Mouse (Mus musculus) midbrain, embryonic 15.5 days (tissue): ENCODE measurements at regions not wholly inside any gene's neighbourhood (a gene's known extent, or its start where the extent isn't known, plus 50 kb on each side); places are given as distances from the start of the nearest gene placed in this dataset.
"Not testable (repeated sequence)": the region's sequence is repeated elsewhere in the genome, so short reads cannot be mapped to it uniquely, and the experiment has no call there.

Experiments
- ATAC-seq: fragments of 200-750 bp; cut with Nextera tagmentation; replicated peaks from 2 replicates; pipeline ENCODE4 v1.8.0; 2017; ENCODE audit warnings: moderate TSS enrichment
- H3K27ac ChIP-seq: fragments of 300-500 bp; sonication (generic); 2 replicates; pipeline ENCODE4 v1.5.1; 2015; ENCODE audit warnings: mild to moderate bottlenecking, inconsistent platforms
- H3K27me3 ChIP-seq: fragments of 300-500 bp; sonication (generic); replicated peaks from 2 replicates; pipeline ENCODE4 v1.6.1; 2015; ENCODE audit warnings: inconsistent platforms
- H3K36me3 ChIP-seq: fragments of 300-500 bp; sonication (generic); replicated peaks from 2 replicates; pipeline ENCODE4 v1.6.1; 2015; ENCODE audit warnings: inconsistent platforms
- H3K4me1 ChIP-seq: fragments of 300-500 bp; sonication (generic); 2 replicates; pipeline ENCODE4 v1.6.1; 2015; ENCODE audit warnings: inconsistent platforms
- H3K4me2 ChIP-seq: fragments of 300-500 bp; sonication (generic); 2 replicates; pipeline ENCODE4 v1.6.1; 2015; ENCODE audit warnings: inconsistent platforms, mild to moderate bottlenecking, moderate library complexity
- H3K4me3 ChIP-seq: fragments of 300-500 bp; sonication (generic); 2 replicates; pipeline ENCODE4 v1.5.1; 2015; ENCODE audit warnings: mild to moderate bottlenecking, inconsistent platforms
- H3K9ac ChIP-seq: fragments of 300-500 bp; sonication (generic); 2 replicates; pipeline ENCODE4 v1.6.1; 2015; ENCODE audit warnings: mild to moderate bottlenecking, inconsistent platforms
- H3K9me3 ChIP-seq: fragments of 300-500 bp; sonication (generic); 2 replicates; pipeline ENCODE4 v1.6.1; 2016; ENCODE audit warnings: inconsistent platforms
- WGBS: fragments of 180-500 bp; shearing (Covaris S2); methylation state at CpG from one replicate; pipeline ENCODE4 v1.1.7; 2015; ENCODE audit warnings: mixed read lengths; 5-methylcytosine and 5-hydroxymethylcytosine counted together

- no peaks in the 10 kb centered on the region for H3K27me3 ChIP-seq
- H3K4me3 ChIP-seq, result no peak overlapping the region
- H3K36me3 ChIP-seq, result no peaks in the 10 kb centered on the region
- no peak overlapping the region for H3K27ac ChIP-seq
- 39% methylated on average over 3 of the region's 3 CpGs for WGBS
- no peak overlapping the region for H3K9ac ChIP-seq
- no peaks in the 10 kb centered on the region for H3K4me1 ChIP-seq
- no peak overlapping the region for H3K4me2 ChIP-seq
- no peak for ATAC-seq
- H3K9me3 ChIP-seq, result no peaks in the 10 kb centered on the region
Measured at GRCm38 (mm10) chr11:22420003-22420723, 78.1 kb upstream of the Ehbp1 start.

- no peak overlapping the region for H3K27ac ChIP-seq
Measured at GRCm38 (mm10) chr11:22421762-22422161, 79.7 kb upstream of the Ehbp1 start.

DNA sequence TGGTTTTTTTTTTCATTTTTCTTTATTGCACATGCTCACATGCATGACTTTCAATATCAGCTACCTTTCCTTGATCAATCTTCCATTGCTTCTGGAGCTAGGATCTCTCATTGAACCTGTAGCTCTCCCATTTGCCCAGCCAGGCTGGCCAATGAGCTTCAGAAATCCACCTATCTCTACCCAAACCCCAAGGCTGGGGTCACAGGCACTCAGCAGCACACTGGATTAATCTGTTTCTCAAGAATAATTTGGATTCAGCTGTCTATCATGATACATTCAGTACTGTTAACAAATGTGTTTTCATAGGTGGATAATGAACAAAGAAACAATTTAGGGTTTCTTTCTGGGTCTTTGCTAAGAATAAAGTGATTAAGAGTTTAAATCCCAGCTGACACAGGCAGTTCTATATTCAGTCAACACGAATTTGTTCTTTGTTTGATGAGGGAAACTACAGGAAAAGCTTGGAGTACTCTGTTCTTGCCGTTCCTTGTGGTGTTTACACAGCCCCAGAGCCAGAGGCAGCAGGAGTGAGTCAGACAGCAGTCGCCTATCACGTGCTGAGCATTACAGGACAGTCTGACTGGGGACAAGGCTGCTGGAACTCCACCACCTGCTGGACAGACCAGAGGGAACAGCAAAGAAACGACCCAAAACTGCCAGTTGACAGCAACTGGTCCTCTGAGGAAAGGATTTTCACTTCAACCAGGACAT is 74.6 kb upstream of the Tmem17 start:
- H3K27me3 ChIP-seq, result no peaks in the 10 kb centered on the region
- WGBS, result 6% methylated on average over 5 of the region's 5 CpGs

More at GRCm38 (mm10) chr11:22421762-22422161, 79.7 kb upstream of the Ehbp1 start:
- no peak; the same call in 1 of the 2 replicates for ATAC-seq
- no peak overlapping the region for H3K4me2 ChIP-seq
- no peak overlapping the region for H3K4me3 ChIP-seq
- WGBS, result 85% methylated on average over 3 of the region's 3 CpGs
- no peak overlapping the region for H3K9ac ChIP-seq
- no peaks in the 10 kb centered on the region for H3K36me3 ChIP-seq
- H3K4me1 ChIP-seq, result no peaks in the 10 kb centered on the region
- H3K9me3 ChIP-seq, result no peaks in the 10 kb centered on the region
- no peaks in the 10 kb centered on the region for H3K27me3 ChIP-seq

DNA sequence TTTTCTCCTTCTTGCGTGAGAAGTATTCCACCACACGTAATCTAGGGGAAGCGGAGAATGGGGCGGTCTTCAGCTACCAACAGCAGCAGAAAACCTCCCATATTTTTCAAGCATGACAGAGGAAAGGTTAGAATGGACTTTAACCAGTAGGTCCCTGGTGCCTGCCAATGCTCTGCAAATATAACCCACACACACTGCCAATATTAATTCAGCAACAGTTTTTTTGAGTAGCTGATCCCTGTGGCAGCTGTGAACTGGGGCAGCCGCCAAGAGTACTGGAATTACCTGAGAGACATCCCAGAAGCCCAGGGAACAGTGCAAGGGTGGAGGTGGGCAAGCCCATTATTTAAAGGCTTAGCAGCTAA is 74.1 kb upstream of the Tmem17 start:
- Histone ChIP-seq H3K9ac (no peak overlapping the region), H3K36me3 (no peaks in the 10 kb centered on the region), H3K27ac (no peak overlapping the region), H3K9me3 (no peaks in the 10 kb centered on the region), H3K4me2 (no peak overlapping the region), H3K27me3 (no peaks in the 10 kb centered on the region), H3K4me1 (no peaks in the 10 kb centered on the region), H3K4me3 (no peak overlapping the region)
- ATAC-seq, result 0 out of 2 replicates have a peak, but pooled peaks have one; percentile 37
- WGBS, result 77% methylated on average over 5 of the region's 5 CpGs

More for the DNA sequence above, 74.6 kb upstream of the Tmem17 start:
- Histone ChIP-seq H3K9me3 (no peaks in the 10 kb centered on the region), H3K4me2 (no peak overlapping the region), H3K27ac (no peak overlapping the region), H3K4me1 (no peaks in the 10 kb centered on the region), H3K4me3 (no peak overlapping the region), H3K9ac (no peak overlapping the region), H3K36me3 (no peaks in the 10 kb centered on the region)
- ATAC-seq, result peak; percentile 91

GRCm38 (mm10) chr11:22438441-22439066 is 73.3 kb upstream of the Tmem17 start:
- no peak overlapping the region for H3K27ac ChIP-seq
- 89% methylated on average over 2 of the region's 2 CpGs for WGBS
- no peaks in the 10 kb centered on the region for H3K9me3 ChIP-seq
- no peak overlapping the region for H3K9ac ChIP-seq
- H3K36me3 ChIP-seq, result no peaks in the 10 kb centered on the region
- ATAC-seq, result no peak
- H3K4me2 ChIP-seq, result no peak overlapping the region
- H3K4me1 ChIP-seq, result no peaks in the 10 kb centered on the region
- no peak overlapping the region for H3K4me3 ChIP-seq
- no peaks in the 10 kb centered on the region for H3K27me3 ChIP-seq

DNA sequence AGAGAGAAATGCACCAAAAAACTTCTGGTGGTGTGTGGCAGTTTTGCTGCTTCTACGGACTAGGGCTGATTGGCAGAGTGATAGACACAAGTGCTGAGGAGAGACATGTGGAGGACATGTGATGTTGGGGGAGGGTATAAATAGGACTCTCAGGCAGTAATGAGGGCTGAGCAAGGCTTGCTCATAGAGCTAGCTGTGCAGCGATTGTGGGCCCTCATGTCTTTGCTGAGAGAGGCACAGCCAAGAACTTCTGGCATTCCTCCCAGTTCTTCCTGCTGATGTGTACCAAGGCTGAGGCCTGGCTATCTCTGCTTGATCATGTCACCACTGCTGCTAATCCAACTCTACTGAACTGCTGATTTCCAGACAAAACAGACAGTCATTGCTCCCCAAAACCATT is 71.4 kb upstream of the Tmem17 start:
- Histone ChIP-seq H3K4me2 (no peak overlapping the region), H3K27me3 (no peaks in the 10 kb centered on the region), H3K9me3 (no peaks in the 10 kb centered on the region), H3K36me3 (no peaks in the 10 kb centered on the region), H3K4me3 (no peak overlapping the region), H3K4me1 (no peaks in the 10 kb centered on the region), H3K9ac (no peak overlapping the region), H3K27ac (no peak overlapping the region)
- 89% methylated on average over 2 of the region's 2 CpGs for WGBS
- 0 out of 2 replicates have a peak, but pooled peaks have one; percentile 14 for ATAC-seq

DNA sequence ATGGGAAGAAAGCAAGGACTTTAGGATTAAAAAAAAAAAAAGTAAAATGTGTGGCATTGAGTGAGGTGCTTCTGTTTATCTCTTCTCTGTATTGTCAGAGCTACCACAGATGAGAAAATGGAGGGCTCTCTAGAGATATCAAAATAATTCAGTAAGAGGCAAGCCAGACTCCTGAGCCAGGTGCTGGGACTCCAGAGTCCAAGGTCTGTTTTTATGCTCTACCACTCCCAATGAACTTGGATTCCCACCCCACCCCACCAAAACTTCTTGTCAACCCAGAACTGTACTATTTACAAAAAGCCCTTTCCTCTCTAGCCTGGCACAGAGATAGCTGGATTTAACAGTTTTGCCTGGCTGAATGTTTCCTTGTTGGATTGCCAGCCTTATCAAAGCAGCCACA is 58.7 kb upstream of the Tmem17 start:
- no peak overlapping the region for H3K4me2 ChIP-seq
- H3K4me1 ChIP-seq, result no peaks in the 10 kb centered on the region
- no peaks in the 10 kb centered on the region for H3K27me3 ChIP-seq
- no peak overlapping the region for H3K9ac ChIP-seq
- H3K4me3 ChIP-seq, result no peak overlapping the region
- ATAC-seq, result no peak
- no peaks in the 10 kb centered on the region for H3K9me3 ChIP-seq
- no peaks in the 10 kb centered on the region for H3K36me3 ChIP-seq
- no peak overlapping the region for H3K27ac ChIP-seq

- H3K4me2 ChIP-seq, result no peak overlapping the region
- 91% methylated on average over 9 of the region's 9 CpGs for WGBS
- H3K27me3 ChIP-seq, result no peaks in the 10 kb centered on the region
- no peak overlapping the region for H3K9ac ChIP-seq
- H3K9me3 ChIP-seq, result no peaks in the 10 kb centered on the region
- no peaks in the 10 kb centered on the region for H3K4me1 ChIP-seq
- no peak overlapping the region for H3K4me3 ChIP-seq
- no peak for ATAC-seq
- H3K27ac ChIP-seq, result no peak overlapping the region
- H3K36me3 ChIP-seq, result no peaks in the 10 kb centered on the region
Measured at GRCm38 (mm10) chr11:22456286-22456685, 55.6 kb upstream of the Tmem17 start.

GRCm38 (mm10) chr11:22457220-22457619 is 54.7 kb upstream of the Tmem17 start:
- 89% methylated on average over 2 of the region's 2 CpGs for WGBS
- no peak for ATAC-seq
- Histone ChIP-seq H3K27me3 (no peaks in the 10 kb centered on the region), H3K4me2 (no peak overlapping the region), H3K4me3 (no peak overlapping the region), H3K9ac (no peak overlapping the region), H3K27ac (no peak overlapping the region), H3K36me3 (no peaks in the 10 kb centered on the region), H3K4me1 (no peaks in the 10 kb centered on the region), H3K9me3 (no peaks in the 10 kb centered on the region)

DNA sequence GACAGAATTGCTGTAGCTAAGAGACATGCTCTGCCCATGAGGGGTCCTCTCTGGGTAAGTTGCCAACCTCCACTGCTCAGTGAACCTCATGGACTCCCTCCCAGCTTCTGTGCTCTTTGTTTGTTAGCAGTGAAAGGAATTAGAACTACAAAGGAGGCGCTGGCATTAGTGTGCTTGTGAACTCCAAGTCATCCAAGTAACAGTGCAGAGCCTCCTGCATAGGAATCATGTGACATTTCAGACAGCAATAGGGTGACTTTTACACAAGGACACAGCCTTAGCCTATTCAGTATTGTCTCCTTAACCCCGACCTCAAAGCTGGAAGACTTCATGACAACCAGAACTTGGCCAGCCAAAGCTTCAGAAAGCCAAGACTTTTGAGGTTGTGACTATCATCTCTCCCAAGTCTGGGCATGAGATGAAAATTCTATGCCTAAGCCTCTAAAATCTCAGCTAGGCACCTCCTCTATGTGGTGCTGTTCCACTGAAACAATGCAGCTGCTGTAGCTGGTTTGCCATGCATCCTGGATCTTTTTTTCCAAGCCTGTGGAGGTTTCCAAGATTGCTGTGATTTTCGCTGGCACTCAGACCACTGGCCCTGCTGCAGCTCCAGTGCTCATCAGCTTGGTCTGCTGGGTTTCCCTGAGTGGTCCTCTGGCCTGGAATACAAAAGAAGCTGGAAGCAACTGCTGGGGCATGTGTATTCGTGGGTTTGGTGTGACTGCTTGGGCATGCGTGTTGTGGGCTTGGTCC is 52.8 kb upstream of the Tmem17 start:
- no peaks in the 10 kb centered on the region for H3K9me3 ChIP-seq
- no peak overlapping the region; the same call in 1 of the 2 replicates for H3K27ac ChIP-seq
- ATAC-seq, result peak; percentile 92
- WGBS, result 54% methylated on average over 5 of the region's 5 CpGs
- no peak overlapping the region for H3K4me3 ChIP-seq
- H3K36me3 ChIP-seq, result no peaks in the 10 kb centered on the region
- H3K27me3 ChIP-seq, result no peaks in the 10 kb centered on the region
- H3K9ac ChIP-seq, result no peak overlapping the region
- H3K4me2 ChIP-seq, result no peak overlapping the region
- H3K4me1 ChIP-seq, result no peaks in the 10 kb centered on the region

DNA sequence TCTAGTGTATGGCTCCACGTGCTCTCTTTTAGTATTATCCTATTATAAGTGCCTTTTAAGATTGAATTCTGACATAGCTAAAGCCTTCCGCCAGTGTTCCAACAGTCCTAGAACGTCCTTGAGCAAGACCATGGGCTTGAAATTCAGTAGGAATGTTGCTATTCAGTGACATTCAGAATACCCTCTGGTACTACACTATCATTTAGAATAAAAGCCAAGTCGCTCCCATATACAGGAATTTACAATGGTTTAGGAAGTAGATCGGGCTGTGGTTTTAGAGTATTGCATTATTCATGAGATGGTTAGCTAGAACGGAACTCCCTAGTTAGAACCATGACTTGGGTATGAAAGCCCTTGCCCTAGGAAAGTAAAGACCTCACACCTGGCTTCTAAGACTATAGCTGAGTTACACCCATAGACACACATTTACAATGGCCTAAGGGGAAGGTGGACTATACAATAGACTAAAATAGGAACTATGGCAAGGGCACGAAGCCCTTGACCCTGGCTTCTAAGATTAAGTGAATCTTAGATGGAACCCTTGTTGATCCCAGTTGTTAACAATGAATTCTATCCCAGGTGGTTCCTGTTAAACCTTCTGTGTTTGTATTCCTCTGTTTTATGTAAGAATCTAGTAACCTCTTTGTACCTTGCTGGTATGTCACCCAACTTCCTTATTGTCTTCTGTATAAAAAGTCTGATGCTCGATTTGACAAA is 50.7 kb upstream of the Tmem17 start:
- H3K27me3 ChIP-seq, H3K9me3 ChIP-seq, H3K9ac ChIP-seq, H3K4me1 ChIP-seq, H3K4me2 ChIP-seq, H3K27ac ChIP-seq, H3K36me3 ChIP-seq, H3K4me3 ChIP-seq, ATAC-seq: not testable (repeated sequence)
- 90% methylated on average over 8 of the region's 8 CpGs for WGBS
